Mouse (Mus musculus) hindbrain, embryonic 15.5 days (tissue): ENCODE data around the gene Zfp687. TPM values are rescaled to one million over a fixed set of nuclear protein-coding genes. Genes with fewer than 3 reads are reported as not detected.

Experiments used
- microRNA-seq: library from miRNA; unstranded; fragments of <30 nt; microRNA quantifications from one replicate; pipeline ENCODE4, GENCODE M21; 2016
- polyA plus RNA-seq: library from polyadenylated mRNA; unstranded; fragments of >200 nt; fragmentation: Nextera tagmentation; extraction: Ambion mirVana; gene quantifications from 2 replicates; pipeline ENCODE4 v1.2.1, GENCODE M21; 2015

The Zfp687 gene
- polyA plus RNA-seq, 1 experiment from 2014 or later: 21.2 TPM

Small RNA genes within 50 kb of the gene (microRNA-seq; reads per million reads assigned to microRNA genes)
- gene Mir7013: 1.1 reads per million

Other genes starting within 250 kb of the Zfp687 start
- gene Cgn, start 229.0 kb downstream of the Zfp687 start, polyA plus RNA-seq: 13.5 and 14.3 TPM in 2 replicates
- gene Pogz, start 177.9 kb downstream of the Zfp687 start, polyA plus RNA-seq: 20.6 and 21.1 TPM in 2 replicates
- 352 and 354 TPM in 2 replicates for gene Psmb4, start 128.5 kb downstream of the Zfp687 start, polyA plus RNA-seq
- 15.5 and 16.4 TPM in 2 replicates for gene Selenbp1, start 82.4 kb downstream of the Zfp687 start, polyA plus RNA-seq
- 6.9 and 7.1 TPM in 2 replicates for gene Rfx5, start 61.4 kb downstream of the Zfp687 start, polyA plus RNA-seq
- 21.8 and 27.3 TPM in 2 replicates for gene Pi4kb, start 40.7 kb downstream of the Zfp687 start, polyA plus RNA-seq
- 260 and 276 TPM in 2 replicates for gene Psmd4, start 27.2 kb upstream of the Zfp687 start, polyA plus RNA-seq
- gene Pip5k1a, start 91.5 kb upstream of the Zfp687 start, polyA plus RNA-seq: 15.2 and 15.8 TPM in 2 replicates
- gene Vps72, start 95.6 kb upstream of the Zfp687 start, polyA plus RNA-seq: 167 and 176 TPM in 2 replicates
- gene Tmod4, start 109.0 kb upstream of the Zfp687 start, polyA plus RNA-seq: 1.7 and 1.8 TPM in 2 replicates
- 84.0 and 88.6 TPM in 2 replicates for gene Scnm1, start 118.6 kb upstream of the Zfp687 start, polyA plus RNA-seq
- 42.7 and 45.0 TPM in 2 replicates for gene Lysmd1, start 118.6 kb upstream of the Zfp687 start, polyA plus RNA-seq
- 3.9 and 4.2 TPM in 2 replicates for gene Tnfaip8l2, start 126.9 kb upstream of the Zfp687 start, polyA plus RNA-seq
- 33.0 and 34.7 TPM in 2 replicates for gene Sema6c, start 145.0 kb upstream of the Zfp687 start, polyA plus RNA-seq
- gene Gabpb2, start 202.5 kb upstream of the Zfp687 start, polyA plus RNA-seq: 3.4 and 3.6 TPM in 2 replicates
- gene Cdc42se1, start 213.3 kb upstream of the Zfp687 start, polyA plus RNA-seq: 57.1 and 59.3 TPM in 2 replicates
- gene Mllt11, start 216.7 kb upstream of the Zfp687 start, polyA plus RNA-seq: 323 and 341 TPM in 2 replicates
- gene Gm128, start 226.2 kb upstream of the Zfp687 start, polyA plus RNA-seq: 0.13 and 0.19 TPM in 2 replicates
- 0.29 TPM in 1 of 2 replicates, not detected in the other for gene Bnipl, start 235.7 kb upstream of the Zfp687 start, polyA plus RNA-seq